Mouse (Mus musculus) heart, adult 8-10 months (tissue): ENCODE results near the gene Rab39. TPM values are rescaled to one million over a fixed set of nuclear protein-coding genes. Genes with fewer than 3 reads are reported as not detected.

Experiments
- DNase-seq: peaks from one replicate; pipeline ENCODE4 v3.0.0; 2022; ENCODE audit warnings: low spot score
- total RNA-seq, 4 experiments: library from RNA; stranded (reverse); gene quantifications; 2 replicates each; pipeline ENCODE4 v1.2.4; 2022

Rab39 gene
- under 1 TPM in 3 of 4 experiments, not detected in 1; 0.12 to 0.29 (median 0.16) TPM for total RNA-seq

DNA sequence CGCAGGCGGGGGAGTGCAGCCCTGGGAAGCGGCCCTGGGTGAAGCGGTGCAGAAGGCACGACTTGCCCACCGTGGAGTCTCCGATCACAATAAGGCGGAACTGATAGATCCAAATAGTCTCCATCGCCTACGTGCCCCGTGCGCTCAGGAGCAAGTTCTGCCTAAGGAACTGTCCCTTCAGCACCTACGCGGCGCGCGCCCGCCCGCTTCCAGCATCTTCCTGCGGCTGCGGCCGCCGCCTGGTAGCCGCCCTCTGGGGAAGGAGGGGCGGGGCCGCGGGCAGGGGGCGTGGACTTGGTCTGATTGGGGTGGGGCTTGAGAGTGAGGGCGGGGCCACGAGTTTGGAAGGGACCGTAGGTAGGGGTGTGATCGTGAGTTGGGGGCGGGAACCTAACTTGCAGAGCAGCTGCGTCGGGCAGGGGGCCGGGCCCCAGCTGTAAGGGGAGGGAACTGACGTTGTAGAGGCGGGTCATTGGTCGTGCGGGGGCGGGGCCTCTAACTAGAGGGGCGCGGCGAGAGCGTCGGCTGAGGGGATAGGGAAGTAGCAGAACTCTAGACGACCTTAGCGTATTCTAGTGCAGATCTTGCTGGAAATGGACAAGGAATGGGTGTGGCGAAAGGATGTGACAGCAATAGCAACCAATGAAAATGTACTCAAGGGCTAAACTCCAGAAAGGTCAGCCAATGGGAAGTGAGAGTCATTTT is at the start of gene Rab39:
TSS of gene Rab39 (minus strand) at position 241 of the 705 bp plus-strand sequence.
- peak; percentile 49 for DNase-seq

DNA sequence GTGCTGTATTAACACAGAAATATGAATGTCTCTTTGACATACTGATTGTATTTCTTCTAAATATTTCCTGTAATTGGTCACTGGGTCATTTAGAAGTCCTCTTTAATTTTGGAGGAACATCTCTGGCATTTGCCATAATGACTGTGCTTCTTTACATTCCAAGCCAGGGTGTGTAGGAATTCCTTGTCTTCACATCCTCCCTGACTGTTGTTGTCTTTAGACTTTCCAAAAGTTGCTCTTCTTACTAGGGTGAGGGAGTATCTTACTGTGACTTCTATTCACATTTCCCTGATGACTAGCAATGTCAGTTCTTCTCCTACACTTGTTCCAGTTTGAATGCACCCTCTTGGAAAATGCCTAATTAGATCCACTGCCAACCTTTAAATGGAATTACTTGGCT is 48.8 kb upstream of the Rab39 start:
- no peak for DNase-seq

DNA sequence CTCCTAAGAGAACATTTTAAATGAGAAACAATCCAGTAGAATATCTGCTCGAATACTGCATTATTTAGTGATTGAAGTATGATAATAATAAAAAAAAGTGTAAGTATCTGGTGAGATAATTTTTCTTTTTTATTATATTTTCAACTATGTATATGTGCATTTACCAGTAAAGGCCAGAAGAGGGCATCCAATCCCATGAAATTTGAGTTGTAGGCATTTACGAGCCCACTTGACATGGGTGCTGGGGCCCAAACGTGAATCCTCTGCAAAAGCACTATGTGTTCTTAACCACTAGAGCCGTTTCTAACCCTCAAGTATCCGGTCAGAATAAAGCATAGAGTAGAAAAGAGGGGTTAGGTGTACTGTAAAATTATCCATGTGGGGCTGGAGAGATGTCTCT is 44.9 kb upstream of the Rab39 start:
- no peak for DNase-seq

DNA sequence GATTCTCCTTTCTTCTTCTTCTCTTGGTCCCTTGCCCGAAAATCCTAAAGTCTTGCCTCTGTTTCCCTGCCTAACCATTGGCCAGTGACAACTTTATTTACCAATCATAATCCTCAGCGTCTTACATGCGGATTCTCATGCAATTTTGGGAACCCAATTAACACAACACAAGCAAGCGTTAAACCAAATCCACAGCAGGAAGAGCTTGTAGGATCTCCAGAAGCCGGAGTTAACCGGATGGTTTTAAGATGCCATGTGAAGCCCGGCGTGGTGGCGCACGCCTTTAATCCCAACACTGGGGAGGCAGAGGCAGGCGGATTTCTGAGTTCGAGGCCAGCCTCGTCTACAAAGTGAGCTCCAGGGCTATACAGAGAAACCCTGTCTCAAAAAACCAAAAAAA is 44.4 kb upstream of the Rab39 start:
- DNase-seq = no peak

DNA sequence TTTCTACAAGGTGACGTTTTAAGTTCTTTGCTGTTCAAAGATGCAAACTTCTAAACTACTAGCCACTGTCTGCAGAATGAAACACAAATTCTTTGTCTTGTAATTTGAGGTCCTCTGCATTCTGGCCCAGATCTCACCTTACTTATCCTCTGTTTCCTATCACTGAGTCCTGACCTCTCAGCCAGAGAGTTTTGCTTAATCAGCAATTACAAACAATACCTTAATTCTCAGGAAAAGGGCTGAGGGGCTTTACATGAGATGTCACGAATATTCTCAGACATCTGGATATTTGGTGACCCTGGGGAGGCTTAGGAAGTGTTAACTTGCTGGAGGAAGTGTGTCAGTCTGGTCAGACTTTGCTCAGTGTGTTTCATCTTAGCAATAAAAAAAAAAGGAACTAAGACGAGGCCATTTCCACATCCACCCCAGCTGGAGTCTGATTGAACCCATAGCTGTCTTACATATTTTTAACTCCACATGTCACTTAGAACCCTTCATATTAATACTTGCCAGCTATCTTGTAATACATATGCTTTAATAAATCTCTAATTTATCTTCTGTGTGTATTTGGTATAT is 34.9 kb upstream of the Rab39 start:
- no peak for DNase-seq

DNA sequence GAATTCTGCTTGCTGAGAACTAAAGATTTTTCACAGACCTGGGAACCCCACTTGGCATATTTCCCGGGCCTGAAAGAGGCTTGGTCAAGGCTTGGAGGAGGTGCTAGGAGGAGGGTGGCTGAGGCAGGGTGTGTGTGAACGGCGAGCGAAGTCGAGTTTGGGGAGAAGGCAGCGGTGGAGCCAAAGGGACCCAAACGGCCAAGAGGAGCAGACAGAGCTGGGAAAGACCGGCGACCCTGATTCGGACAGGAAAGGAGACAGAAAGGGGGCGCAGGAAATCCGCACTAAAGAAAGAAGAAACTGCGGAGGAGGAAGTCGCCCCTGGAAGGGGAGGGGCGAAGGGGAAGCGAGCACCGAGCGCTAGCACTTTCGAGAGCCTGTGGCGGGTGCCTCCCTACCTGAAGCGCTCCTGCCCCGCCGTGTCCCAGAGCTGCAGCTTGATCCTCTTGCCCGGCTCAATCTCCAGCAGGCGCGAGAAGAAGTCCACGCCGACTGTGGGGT is 491 bp downstream of the Rab39 start:
- peak; percentile 14 for DNase-seq

DNA sequence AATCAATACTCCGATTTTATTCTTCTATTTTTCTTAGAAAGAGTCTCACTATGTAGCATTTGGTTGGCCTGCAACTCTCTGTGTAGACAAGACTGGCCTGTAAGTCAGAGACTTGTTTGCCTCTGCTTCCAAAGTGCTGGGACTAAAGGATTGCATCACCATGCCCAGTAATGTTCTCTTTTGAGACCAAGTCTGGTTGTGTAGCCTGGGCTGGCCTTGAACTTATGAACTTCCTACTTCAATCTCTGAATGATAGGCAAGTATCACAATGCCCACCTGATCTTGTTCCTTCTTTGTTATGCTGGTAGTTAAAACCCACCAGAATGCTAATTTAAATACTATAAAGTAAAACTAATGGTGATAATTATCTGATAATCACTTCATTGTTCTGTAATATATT is 3.0 kb downstream of the Rab39 start:
- DNase-seq = no peak

- DNase-seq = no peak
Measured at GRCm38 (mm10) chr9:53700496-53700895, 5.5 kb downstream of the Rab39 start.

- no peak for DNase-seq
Measured at GRCm38 (mm10) chr9:53695846-53696245, 10.2 kb downstream of the Rab39 start.

DNA sequence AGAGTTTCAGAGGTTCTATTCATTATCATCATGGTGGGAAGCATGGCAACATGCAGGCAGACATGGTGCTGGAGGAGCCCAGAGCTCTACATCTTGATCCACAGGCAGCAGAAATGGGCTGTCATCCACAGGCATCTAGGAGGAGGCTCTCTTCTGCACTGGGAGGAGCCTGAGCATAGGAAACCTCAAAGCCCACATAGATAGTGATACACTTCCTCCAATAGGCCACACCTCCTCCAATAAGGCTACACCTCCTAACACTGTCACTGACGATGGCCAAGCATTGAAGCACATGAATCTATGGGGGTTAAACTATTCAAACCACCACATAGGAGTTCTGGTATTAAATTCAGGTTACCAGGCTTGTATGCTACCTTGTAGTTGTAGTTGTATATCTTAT is 12.3 kb downstream of the Rab39 start:
- no peak for DNase-seq

DNA sequence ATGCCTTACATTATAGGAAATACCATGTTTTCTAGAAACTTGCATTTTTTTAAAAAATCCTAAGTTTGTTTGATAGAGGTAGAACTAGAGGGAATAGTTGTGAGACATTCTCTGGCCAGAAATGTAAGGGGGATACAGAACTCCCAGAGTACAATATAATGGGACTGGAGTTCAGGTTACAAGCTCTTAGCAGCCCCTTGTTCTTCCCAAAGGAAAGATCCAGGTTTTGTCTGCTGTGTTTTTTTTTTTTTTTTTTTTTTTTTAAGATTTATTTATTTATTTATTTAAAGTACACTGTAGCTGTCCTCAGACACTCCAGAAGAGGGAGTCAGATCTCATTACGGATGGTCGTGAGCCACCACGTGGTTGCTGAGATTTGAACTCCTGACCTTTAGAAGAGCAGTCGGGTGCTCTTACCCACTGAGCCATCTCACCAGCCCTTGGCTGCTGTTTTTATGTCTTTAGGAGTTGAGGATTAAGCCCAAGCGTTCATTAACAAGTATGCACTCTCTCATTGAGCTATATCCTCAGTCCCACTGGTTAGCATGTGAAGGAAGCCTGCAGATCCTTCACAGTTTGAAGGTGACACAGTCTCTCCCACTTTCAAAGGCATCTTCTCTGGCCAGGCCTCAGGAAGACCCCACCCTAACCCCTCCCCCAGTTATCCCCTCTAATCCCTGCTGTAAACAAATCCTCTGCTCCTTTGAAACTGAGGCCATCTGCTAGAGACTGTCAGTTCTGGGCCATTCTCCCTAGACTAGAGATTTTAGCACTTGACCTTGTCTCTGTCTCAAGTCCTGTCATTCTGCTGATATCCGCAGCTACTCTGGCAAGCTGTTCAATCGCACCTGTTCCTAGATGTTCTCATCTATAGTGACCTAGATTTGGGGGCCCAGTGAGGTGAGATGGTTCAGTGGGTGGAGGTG is 14.0 kb downstream of the Rab39 start:
- no peak for DNase-seq

- DNase-seq = no peak
Measured at GRCm38 (mm10) chr9:53680851-53681250, 25.2 kb downstream of the Rab39 start.

- no peak for DNase-seq
Measured at GRCm38 (mm10) chr9:53676921-53677320, 29.1 kb downstream of the Rab39 start.

- peak; percentile 77 for DNase-seq
Measured at GRCm38 (mm10) chr9:53673571-53673970, 32.5 kb downstream of the Rab39 start.

DNA sequence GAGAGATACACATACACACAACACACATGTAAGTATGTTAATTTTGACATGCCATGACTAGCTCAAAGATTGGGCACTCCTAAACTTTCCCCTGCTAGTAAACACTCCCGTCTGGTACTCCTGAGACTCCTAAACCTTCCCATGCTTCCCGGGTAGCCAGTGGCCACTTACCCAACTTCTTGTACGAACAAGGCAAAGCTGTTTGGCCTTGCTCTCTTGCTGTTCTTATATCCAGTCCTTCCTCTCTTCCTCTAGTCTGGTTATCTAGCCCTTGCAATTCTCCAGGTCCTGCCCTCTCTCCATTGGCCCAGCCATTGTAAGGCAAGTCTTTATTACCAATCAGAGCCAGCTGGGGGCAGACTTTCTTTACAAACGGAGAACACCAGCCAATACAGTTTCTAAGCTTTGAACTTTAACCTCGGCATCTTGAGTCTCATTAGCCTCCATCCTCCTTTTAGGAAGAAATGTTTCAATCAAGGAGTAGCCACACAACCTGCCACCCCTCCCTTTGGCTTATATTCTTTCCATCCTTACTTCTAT is 36.3 kb downstream of the Rab39 start, which contains the start of gene Cul5:
TSS of gene Cul5 (minus strand) at position 335 of the 540 bp plus-strand sequence.
- DNase-seq = peak; percentile 9

GRCm38 (mm10) chr9:53667020-53667669 is 38.9 kb downstream of the Rab39 start:
- DNase-seq = peak; percentile 92

DNA sequence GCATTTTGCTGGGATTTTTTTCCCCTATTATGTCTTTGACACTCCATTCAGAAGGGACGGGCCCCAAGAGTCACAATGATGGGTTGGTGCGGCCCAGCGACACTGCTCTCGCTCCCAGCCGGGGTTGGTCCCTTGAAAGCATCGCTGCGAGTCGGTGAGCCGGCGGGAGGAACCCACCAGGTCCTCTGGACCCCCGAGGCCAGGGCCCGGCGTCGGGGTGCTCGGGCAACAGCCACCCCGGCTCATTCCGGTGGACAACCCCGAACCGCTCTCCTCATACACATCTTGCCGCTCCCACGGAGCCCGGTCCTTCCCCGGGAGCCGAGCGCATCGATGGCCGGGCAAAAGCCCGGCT is 39.4 kb downstream of the Rab39 start:
- no peak for DNase-seq

GRCm38 (mm10) chr9:53665428-53665827 is 40.6 kb downstream of the Rab39 start:
- no peak for DNase-seq

DNA sequence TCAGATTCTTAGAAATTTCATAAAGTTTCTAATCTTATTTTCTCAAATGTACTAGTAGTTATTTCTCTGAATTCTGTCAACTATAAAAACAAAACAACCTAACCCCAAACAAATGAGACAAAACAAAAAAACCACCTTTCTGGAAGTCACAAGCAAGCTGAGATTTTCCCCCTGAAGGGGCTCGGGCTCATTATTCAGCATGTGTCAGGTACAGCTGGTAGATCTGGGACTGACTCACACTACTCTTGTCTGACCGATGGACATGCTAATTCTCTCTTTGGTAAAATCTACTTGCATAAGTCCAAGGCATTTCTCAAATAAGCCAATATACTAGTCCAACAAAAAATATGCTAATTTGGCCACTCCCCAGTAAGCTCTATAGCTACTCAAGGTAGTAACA is 41.2 kb downstream of the Rab39 start:
- no peak for DNase-seq

DNA sequence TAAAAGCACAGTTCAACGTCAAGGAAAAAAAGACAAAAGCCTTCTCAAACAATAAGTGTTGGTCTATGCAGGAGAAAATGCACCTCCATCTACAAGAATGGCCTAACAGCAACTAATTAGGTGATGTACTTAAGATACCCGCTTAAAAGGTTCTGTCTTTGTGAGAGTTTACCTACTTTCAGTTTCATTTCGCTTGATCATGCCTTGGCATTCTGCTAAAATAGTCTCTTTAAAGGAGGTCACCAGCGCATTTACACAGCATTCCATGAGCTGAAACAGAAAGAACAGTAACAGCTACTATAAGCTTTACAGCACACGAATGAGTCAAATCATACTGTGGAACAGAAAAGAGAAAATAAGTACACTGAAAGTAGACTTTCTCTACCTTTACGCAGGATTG is 71.2 kb downstream of the Rab39 start:
- no peak for DNase-seq
